Mouse (Mus musculus): ENCODE results near the gene Glb1. TPM values are rescaled to one million over a fixed set of nuclear protein-coding genes. Genes with fewer than 3 reads are reported as not detected.
A peak's percentile ranks its signal among the peaks of the same experiment; 100 is the strongest.
"Not testable (repeated sequence)": the region's sequence is repeated elsewhere in the genome, so short reads cannot be mapped to it uniquely, and the experiment has no call there.

Gene Glb1
- total RNA-seq, 2 experiments from 2014 or later: 20.1 to 20.9 TPM

DNA sequence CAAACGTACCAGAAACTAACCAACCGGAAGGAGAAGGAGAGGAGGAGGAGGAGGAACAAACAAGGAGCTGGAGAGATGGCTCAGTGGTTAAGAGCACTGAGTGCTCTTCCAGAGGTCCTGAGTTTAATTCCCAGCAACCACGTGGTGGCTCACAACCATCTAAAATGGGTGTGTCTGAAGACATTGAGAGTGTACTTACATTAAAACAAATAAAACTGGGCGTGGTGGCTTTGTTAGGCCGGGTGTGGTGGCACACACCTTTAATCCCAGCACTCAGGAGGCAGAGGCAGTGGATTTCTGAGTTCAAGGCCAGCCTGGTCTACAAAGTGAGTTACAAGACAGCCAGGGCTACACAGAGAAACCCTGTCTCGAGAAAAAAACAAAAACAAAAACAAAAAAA, 6.7 kb upstream of the Glb1 start:
- not testable (repeated sequence) for DNase-seq (ENCODE audit: low spot score in 2 of 2)

DNA sequence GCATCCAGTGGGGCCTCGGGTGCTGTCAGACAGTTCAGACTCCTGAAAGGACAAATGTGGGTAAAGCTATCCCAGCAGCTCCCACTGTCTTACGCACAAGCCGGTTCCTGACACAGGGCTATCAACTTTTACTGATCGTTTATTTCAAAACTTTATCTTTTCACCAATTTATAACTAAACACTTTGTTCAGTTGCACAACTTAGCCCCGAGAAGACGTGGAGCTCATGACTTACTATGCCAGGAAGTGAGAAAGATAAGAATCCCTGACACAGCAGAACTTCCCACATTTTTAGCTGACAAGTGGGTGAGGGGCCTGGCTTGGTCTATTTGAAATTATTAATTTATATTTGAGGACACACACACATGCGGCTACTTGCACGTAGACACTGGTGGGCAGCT, 6.2 kb upstream of the Glb1 start:
- DNase-seq (ENCODE audit: low spot score in 2 of 2): no peak

DNA sequence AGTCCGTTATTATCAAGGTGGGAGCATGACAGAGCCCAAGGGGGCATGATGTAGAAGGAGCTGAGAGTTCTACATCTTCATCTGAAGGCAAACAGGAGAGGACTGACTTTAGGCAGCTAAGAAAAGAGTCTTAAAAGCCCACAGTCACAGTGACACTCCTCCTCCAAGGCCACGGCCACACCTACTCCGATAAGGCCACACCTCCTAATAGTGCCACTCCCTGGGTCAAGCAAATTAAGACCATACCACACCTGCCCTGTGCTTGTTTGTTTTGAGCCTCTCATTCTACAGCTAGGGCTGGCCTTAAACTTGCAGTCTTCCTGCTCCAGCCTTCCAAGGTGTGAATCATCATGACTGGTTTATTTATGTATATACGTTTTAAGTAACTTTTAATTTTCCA, 5.6 kb upstream of the Glb1 start:
- DNase-seq (ENCODE audit: low spot score in 2 of 2): no peak

DNA sequence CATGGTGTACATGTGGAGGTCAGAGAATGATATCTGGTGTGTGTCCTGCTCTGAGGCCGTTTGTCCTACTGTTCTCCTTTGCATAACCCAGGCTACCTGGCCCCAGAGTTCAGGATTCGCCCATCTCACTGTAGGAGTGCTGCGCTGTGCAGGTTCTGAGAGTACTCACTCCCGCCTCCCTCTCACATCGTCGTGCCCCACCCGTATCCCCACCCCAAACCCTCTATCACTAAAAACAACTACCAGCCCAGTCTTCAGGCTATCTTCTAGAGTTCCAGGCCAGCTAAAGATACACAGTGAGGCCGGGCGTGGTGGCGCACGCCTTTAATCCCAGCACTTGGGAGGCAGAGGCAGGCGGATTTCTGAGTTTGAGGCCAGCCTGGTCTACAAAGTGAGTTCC, 1.2 kb upstream of the Glb1 start:
- no peak for DNase-seq (ENCODE audit: low spot score in 2 of 2)

DNA sequence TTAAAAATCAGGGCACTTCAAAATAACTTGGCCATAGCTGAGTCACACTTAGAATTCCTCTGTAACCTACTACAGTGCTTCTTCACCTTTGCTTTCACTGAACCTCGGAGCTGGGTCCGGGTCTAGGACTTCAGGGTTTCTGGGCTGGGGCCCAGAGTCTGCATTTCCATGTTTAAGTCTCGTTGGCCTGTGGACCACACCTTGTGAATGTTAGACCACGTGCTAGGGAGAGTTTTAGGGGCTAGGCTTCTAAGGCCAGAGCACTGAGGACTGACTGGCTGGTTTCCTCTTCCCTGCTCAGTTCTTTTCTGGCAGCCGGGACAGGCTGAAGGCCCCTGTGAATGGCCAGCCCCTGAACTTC, 308 bp upstream of the Glb1 start:
- DNase-seq (ENCODE audit: low spot score in 2 of 2): no peak

DNA sequence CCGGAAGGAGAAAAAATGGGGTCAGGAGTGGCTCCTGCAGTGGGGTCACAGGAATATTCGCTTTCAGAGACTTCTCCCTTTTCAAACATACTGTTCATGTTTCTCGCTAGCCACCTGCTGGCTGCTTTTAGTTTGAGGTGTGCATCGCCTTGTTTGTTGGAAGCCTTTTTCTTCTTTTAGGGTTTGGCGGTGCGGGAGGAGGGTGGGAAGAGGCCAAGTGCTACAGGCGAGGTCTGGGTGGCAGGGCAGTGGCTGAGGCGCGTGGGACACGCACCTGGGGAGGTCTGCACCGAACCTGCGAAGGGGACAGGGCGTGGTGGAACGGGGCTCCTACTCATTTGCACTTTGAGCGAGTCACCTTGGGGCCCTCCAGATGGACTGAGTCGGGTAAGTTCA, 807 bp downstream of the Glb1 start:
- no peak for DNase-seq (ENCODE audit: low spot score in 2 of 2)

DNA sequence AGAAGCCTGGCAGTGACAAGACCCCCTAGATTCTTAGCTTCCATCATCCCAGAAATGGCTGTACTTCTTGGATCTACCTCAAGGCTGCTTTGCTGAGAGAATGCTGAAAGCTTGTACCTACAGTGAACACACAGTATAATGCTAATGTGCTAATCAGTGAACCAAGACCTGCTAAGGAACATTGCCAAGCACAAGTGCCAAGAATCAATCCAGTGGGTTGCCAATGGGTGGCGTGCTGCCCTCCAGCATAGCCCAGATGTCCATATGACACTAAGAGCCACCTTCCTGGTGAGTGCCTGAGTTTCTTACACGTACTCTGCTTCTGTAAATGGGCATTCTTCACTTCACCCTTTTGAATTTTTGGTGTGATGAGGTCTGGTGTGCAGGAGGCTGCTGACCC, 6.8 kb downstream of the Glb1 start:
- DNase-seq (ENCODE audit: low spot score in 2 of 2): no peak

DNA sequence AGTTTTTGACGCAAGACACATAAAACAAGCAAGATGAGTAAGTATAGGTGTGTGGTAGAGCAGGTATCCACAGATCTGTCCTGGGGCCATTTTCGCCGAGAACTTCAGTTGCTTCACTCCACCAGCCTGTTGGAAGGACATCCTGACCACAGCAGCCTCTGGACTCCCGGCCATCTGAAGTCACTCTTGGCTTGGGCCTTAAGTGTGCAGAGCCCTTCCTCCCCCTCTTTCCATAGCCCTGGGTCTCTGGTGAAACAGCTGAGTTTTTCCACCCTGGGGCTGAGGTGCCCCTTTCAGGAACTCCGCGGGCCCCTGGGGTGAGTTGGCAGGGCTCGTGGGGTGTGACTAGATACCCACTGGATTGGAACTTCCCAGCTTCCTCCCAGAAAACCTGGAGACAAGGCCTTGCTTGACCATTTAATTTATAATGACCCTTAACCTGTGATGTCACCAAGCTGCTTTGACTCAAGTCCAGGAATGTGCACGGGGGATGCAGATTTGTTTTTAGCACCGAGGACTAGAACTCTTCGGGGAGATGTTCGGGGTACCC, 9.5 kb downstream of the Glb1 start:
- DNase-seq (ENCODE audit: low spot score in 2 of 2): no peak

DNA sequence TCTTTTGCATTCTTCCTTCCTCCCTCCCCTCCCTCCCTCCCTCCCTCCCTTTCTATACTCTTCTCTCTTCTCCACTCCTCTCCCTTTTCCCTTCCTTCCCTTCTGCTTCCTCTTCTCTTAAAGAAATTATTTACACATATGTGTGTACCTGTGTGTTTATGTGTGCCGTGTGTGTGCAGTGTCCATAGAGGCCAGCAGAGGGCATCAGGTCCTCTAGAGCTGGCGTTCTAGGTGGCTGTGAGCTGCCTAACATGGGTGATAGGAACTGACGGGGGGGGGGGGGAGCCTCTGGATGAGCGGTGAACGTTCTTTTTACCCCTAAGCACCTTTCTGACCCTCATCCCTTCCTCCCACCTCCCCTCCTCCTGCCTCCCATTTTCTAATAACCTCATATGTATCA, 10.4 kb downstream of the Glb1 start:
- DNase-seq (ENCODE audit: low spot score in 2 of 2): no peak

DNA sequence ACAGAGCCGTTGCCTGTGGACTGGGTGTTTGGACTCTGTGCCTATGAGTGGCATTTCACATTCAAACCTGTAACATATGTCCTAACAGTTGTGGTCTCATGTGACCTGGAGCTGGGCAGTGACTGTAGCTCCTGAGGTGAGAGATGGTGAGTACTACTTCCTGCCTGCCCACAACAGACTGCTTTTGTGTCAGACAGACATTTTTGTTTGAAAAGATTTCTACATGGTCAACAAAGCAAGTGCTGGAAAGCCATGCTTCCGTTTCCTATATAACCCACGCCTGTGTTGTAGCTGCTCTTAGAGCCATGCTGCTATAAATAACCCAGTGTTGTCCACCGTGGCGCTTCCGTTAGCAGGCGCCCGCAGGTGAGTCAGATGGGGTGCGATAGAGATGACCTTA, 11.5 kb downstream of the Glb1 start:
- DNase-seq (ENCODE audit: low spot score in 2 of 2): no peak

DNA sequence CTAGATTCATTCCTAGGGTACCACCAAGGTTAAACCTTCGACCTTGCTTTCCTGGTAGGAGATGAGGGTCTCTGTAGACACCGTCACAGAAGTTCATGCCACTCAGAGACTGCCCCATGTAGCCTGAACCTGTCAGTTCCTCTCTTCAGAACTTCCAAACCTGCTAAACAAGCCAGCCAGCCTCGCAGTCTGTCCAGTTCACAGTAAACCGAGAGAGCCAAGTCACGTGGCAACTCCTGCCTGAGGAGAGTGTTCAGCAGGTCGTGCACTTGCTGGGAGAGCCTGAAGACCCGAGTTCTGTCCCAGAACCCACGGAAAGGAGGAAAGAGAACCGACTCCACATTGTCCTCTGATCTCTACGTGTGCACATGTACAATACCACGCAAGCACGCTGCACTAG, 13.0 kb downstream of the Glb1 start:
- DNase-seq (ENCODE audit: low spot score in 2 of 2): no peak

DNA sequence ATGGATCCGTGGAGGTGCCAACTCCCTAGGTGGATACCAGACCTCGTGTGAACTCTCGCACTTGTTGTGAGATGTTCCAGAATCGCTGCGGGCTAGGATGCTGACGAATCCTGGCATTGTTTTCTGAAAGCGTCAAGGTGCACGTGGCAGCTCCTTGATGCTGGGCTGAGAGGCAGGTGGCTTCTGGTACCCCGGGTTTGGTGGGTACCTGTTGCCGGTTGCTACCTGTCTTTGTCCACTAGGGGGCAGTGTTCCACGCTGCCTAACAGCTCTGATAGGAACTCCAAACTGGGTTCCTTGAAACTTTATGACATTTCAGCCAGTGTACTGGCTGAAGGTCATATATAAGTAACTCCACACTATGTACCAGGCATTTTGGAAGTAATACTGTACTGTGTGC, 14.8 kb downstream of the Glb1 start:
- peak in 1 of 2 experiments; percentile 22 for DNase-seq (ENCODE audit: low spot score in 2 of 2)

DNA sequence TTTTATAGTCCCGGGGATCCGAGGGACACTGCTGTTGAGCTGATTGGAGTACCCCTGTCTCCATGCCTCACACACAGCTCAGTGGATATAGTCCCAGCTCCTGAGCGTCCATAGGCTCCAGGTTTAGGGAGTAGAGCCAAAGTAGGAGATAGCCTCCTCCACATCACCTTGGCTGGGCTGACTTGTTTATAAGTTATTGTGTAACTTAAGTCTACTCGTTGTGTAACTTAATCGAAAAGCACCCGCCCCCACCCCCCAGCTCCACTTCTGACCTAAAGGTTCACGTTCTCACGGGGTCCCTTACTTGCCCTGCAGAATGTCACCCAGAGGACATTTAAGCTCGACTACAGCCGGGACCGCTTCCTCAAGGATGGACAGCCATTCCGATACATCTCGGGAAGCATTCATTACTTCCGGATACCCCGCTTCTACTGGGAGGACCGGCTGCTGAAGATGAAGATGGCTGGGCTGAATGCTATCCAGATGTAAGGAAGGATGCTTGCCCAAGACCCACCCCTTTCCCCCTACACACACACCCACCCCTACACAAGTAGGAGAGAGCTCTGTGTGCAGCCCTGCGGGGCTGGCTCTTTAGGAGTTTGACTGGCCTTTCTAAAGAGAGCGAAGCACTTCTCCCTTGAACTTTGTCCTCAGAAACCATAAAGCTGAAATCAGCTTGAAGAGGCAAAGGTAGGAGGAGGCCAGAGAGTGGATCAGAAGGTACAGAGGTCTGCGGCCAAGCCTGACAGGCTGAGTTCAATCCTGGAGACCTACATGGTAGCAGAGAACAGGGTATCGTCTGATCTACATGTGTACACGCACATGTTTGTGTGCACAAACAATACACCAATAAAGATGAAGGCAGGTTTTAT, 16.0 kb downstream of the Glb1 start:
- no peak for DNase-seq (ENCODE audit: low spot score in 2 of 2)

DNA sequence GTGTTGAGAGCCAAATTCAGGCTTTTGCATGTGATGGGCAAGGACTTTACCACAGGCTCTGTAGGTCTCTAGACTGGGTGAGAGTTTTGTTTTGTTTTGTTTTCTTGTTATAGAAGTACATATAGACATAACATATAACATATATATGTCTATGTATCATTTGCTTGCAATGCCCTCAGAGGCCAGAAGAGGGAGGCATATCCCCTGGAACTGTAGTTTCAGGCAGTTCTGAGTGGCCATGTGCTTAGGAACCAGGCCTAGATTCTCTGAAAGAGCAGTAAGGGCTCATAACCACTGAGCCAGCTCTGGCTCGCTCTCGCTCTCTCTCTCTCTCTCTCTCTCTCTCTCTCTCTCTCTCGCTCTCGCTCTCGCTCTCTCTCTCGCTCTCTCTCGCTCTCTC, 17.3 kb downstream of the Glb1 start:
- DNase-seq (ENCODE audit: low spot score in 2 of 2): no peak

DNA sequence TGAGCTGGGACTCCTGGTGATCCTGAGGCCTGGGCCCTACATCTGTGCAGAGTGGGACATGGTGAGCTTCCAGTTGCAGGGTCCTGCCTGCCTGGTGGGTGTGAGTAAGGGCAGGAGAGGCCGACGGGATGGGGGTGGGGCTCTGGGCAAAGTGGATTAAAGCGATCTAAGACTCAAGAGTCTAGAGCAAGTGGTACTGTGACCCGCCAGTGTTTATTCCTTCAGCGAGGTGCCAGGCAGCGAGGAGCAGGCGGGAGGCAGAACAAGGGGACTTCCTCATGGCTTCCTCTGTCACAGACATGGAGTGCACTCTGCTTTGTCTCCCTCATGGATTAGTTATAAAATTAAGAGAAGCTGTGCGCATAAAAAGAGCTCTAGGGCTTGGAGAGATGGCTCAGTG, 19.6 kb downstream of the Glb1 start:
- DNase-seq (ENCODE audit: low spot score in 2 of 2): no peak

DNA sequence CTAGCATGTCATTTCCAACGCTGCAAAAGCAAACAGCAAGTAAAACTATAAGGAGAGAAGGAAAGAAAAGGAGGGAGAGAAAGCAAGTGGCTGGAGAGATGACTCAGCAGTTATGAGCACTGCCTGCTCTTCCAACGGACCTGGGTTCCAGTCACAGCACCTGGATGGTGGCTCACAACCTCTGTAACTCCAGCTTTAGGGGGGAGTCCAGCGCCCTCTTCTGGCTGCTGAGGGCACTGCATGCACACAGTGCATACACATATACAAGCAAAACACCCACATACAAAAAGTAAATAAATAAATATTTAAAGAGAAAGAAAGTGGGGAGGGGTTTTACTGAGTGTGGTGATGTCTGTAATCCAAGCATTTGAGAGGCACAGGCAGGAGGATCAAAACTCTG, 20.2 kb downstream of the Glb1 start:
- DNase-seq (ENCODE audit: low spot score in 2 of 2): no peak

DNA sequence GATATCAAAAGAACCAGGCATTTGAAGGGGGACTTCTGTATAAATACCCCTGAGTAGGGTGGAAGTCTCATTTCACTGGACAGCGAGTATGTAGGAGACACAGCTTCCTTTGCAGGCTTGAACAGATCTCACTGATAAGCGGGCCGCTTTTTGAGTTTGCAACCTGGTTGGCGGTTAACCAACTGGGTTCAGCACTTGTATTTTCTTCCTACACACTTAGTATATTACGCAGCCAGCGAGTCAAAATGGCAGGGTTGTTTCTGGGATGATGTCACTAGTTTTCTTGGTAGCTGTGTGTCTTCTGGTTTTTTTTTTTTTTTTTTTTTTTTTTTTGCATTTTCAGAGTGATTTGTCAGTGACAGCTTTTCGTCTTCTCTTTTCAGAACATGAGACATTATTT, 20.9 kb downstream of the Glb1 start:
- no peak for DNase-seq (ENCODE audit: low spot score in 2 of 2)

DNA sequence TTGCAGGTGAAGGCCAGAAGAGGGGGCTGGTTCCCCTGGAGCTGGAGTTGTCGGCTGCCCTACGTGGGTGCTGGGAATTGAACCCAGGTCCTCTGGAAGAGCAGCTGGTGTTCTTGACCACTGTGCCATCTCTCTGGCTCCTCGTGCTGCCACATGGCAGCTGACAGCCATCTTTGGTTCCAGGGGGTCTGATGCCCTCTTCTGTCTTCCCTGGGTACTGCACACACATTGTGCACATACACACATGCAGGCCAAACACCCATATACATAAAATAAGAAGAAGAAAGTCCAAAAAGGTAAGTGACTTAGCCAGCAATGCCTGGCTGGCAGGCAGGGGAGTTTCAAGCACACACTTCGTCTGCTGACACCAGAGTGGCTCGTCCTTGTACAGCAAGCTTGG, 24.7 kb downstream of the Glb1 start:
- DNase-seq (ENCODE audit: low spot score in 2 of 2): no peak

DNA sequence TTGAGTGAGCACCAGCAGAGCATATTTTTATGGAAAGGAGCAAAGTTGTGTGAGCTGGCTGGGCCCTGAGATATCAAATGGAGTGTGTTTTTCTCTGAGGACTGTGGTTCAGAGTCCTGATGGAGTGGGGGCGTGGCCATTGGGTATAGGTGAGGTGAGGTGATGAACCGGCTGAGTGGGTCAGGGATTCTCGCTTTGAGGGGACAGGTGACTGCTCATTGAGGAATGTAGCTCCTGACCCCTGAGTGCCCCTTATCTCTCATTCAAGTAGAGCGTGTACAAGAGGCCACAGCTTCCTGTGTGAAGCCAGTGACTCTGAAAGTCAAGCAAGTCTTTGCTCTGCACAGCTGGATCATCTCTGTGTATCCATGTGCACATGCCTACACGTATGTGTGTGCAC, 25.3 kb downstream of the Glb1 start:
- DNase-seq (ENCODE audit: low spot score in 2 of 2): no peak

DNA sequence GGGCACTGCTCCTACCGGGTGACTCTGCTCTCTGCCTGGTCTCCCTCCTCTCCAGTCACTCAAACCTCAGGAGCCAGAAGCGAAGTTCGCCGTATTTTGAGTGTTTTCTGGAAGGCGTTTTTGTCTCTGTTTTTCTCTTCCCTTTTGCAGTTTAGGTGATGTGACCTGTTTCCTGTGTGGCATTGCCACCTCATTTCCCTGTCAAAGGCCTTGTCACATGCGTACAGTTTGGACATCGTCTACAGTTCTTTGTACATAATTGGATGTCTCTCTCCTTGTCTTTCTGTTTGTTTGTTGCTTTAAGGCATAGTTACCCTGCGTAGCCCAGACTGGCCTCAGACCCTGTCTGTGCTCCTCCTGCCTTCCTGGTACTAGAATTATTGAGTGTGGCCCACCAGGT, 26.5 kb downstream of the Glb1 start:
- DNase-seq (ENCODE audit: low spot score in 2 of 2): no peak

DNA sequence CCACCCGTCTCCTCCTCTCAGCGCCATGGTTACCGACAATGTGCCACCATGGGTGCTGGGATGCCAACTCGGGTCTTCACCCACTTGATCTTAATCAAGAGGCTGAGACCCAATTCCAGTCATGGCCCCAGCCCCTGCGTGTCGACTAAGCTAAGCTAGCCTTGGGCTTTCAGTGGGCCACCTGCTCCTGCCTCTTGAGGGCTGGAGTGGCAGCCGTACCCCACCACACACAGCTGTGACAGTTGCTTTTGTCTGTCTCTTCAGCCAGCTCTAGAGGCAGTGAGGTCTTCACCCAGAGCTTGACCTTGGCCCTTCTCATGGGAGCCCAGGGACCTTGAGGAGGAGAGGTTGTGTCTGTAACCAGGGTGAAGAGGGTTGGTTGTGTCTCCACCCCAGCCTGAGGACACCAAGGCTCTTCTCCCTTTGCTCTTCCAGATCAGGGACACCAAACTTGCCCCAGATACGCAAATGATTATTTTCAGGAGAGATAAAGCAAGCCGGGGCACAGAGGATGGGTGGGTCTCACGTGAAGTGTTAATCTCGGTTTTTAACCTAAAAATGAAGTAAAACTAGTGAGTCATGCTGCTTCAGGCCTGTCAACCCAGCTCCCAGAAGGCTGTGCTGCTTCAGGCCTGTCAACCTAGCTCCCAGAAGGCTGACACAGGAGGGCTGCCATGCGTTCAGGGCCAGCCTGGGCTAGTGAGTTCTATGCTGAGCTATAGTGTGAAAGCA, 27.4 kb downstream of the Glb1 start:
- no peak for DNase-seq (ENCODE audit: low spot score in 2 of 2)

DNA sequence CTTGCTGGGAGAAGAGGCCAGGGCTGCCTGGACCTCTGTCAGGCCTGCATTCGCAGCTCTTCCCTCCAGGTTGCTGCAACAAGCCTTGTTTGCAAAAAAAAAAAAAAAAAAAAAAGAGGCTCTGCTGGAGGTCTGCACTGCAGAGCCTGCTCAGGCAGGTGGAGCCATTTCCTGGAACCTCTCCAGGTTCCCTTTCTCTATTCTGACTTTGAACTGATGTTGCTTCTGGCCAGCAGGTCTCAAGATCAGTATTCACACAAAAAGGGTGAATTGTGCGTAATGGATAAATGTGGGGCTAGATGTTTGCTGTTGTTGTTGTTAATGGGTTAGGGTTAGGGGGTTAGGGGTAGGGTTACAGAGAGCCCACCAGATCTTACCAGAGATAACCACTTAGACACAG, 34.8 kb downstream of the Glb1 start:
- DNase-seq (ENCODE audit: low spot score in 2 of 2): no peak

DNA sequence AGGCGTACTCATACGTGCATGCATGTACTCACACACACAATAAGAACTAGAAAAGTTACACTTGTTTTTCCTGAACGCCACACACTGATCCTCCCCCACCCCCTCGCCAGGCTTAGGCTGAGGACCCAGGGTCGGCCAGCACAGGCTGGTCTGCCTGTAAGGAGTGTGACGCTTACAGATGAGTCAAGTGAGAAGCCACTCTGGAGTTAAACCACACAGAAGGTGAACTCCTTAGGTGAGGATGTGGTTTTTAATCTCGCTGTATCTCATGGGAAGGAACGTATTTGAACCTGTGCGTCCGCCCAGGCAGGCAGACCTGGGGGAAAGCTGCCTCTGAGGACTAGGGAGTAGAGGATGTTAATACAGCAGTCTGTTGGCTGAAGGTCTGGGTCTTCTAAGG, 39.7 kb downstream of the Glb1 start:
- no peak for DNase-seq (ENCODE audit: low spot score in 2 of 2)
